Mouse (Mus musculus) right cerebral cortex, postnatal 25 days (tissue): ENCODE results near the gene Mkrn2os.
"Not testable (repeated sequence)": the region's sequence is repeated elsewhere in the genome, so short reads cannot be mapped to it uniquely, and the experiment has no call there.

Experiments
- DNase-seq: peaks from one replicate; pipeline ENCODE4 v3.0.0; 2022

Mkrn2os gene

DNA sequence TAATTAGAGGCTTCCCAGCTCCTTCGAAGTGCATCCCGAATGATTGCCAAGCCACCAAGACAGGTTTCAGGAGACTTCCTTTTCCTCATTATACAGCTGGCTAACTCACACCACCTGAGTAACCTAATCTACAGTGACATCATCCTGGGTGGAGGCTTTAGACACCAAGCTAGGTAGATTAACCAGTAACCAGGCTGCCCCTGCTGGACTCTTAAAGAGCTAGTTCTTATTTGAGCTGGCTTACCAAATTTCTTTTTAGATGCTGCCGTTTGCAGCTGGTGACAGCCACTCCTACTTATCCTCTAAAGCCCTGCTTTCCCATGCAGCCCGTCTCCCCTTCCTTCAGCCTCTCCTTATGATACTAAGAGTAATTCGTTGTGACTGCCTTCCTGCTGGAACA, at the start of gene Mkrn2os:
TSS of gene Mkrn2os (minus strand) at position 119 of the 400 bp plus-strand sequence.
- no peak for DNase-seq

- not testable (repeated sequence) for DNase-seq
These were observed 45.8 kb upstream of the Mkrn2os start for GRCm38 (mm10) chr6:115638188-115638587.

- DNase-seq: no peak
These were observed 41.6 kb upstream of the Mkrn2os start for GRCm38 (mm10) chr6:115634015-115634414.

GRCm38 (mm10) chr6:115631056-115631795, 38.9 kb upstream of the Mkrn2os start:
- no peak for DNase-seq

DNA sequence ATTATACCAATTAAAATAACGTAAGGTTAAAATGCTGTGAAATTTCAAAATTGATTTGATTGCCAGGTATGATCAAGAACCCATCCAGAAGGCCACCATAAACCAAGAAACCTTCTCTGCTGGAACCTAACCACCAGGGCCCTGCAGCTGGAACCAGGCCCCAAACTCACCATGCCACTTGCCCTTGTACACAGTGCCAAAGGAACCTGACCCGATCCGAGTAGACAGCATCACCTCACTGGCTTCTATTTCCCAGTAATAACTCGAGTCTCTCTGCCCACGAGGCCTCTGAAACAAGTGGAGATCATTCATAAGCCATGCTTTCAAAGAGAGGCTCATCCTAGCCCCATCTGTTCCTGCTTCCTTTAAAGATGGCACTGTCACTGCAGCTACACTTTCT, 33.7 kb upstream of the Mkrn2os start:
- DNase-seq: no peak

GRCm38 (mm10) chr6:115620942-115621341, 28.6 kb upstream of the Mkrn2os start:
- DNase-seq: no peak

DNA sequence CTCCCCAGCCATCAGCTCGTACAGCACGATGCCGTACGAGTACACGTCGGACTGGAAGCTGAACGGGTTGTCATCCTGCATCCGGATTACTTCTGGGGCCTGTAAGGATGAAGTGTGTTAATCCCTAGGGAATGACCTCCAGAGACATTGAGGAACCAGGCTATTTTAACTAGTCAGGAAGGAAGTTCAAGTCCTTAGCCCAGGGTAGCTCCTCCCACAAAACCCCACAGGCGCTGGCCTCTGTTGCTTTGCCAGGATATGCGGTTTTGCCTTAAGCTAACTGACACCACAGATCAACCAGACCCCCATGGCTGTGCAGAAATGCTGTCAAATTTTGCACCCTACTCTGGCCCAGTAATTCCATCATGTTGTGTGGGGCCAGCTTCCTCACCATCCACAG, 27.4 kb upstream of the Mkrn2os start:
- DNase-seq: no peak

- no peak for DNase-seq
These were observed 23.6 kb upstream of the Mkrn2os start for GRCm38 (mm10) chr6:115615983-115616382.

- no peak for DNase-seq
These were observed 21.4 kb upstream of the Mkrn2os start for GRCm38 (mm10) chr6:115613793-115614192.

GRCm38 (mm10) chr6:115610301-115610700, 17.9 kb upstream of the Mkrn2os start:
- no peak for DNase-seq

- no peak for DNase-seq
These were observed 16.7 kb upstream of the Mkrn2os start for GRCm38 (mm10) chr6:115609121-115609520.

DNA sequence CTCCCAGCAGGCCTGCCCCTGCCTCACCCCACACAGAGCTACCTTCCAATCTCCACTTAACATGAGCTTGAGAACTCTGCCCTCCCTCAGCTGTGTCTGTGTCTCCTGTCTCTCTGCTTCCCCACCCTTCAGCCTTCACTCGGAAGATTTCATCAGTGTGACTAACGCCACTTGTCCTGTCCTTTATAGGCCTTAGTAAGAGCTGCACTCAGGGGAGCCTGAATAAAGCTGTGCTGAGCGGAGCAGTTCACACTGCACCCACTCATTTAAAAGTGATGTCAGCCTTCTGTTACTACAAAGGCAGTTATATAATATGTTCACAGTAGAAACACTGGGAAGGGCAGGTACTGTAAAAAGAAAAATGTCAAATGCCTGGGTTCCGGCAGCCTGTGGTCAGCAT, 15.1 kb upstream of the Mkrn2os start:
- peak; percentile 29 for DNase-seq

DNA sequence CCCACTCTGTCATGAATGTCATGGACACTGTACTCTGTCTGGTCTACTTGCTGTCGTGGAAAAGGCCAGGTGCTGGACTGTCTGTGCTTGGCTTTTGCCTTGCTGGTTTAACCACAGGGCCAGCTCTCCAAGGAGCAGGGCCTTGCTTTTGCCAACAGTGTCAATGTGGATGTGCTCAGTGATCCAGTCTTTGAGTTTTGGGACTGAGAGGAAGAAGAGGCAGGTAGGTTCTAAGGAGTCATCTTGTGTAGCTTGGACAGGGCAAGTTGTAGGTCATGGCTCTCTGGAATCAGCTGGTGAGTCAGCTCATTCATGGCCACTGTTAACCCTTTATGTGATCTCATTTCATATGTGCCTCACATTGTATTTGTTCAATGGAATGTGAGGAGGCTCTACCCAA, 14.1 kb upstream of the Mkrn2os start:
- DNase-seq: no peak

GRCm38 (mm10) chr6:115601715-115602523, 9.5 kb upstream of the Mkrn2os start, which contains the start of gene Mkrn2:
Mkrn2 (plus strand) TSS chr6:115601902.
- DNase-seq: peak; percentile 78

DNA sequence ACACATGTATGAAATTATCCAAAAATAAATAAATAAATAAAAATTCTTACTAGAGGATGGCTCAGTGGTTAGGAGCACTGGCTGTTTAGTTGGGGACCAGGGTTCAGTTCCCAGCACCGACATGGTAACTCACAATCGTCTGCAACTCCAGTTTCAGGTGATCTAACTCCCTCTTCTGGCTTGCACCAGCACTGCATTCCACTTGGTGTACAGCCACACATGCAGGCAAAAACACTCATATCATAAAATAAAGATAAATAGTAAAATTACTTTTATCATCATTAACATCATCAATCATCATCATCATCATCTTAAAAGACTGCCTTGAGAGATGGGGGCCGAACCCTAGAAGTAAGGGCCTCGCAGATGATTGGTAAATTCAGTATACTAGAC, 8.9 kb upstream of the Mkrn2os start:
- DNase-seq: no peak

DNA sequence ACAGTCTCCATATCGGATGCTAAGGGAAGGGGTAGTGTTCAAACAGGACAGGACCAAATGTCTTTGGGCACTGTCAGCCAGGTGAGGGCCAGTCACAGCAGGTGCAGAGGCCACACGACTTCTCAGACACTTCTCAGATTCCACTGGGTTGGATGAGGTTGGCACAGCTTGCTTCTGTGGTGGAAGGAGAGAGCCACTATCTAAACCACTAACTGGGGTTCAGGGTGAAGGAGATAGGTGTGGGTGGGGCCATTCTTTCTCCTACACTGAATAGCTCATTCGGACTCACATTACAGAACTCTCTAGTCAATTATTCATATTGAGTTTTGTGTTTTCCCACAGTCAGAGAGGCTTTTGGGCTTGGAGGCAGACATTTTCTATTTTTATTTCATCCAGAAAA, 3.3 kb upstream of the Mkrn2os start:
- DNase-seq: no peak

DNA sequence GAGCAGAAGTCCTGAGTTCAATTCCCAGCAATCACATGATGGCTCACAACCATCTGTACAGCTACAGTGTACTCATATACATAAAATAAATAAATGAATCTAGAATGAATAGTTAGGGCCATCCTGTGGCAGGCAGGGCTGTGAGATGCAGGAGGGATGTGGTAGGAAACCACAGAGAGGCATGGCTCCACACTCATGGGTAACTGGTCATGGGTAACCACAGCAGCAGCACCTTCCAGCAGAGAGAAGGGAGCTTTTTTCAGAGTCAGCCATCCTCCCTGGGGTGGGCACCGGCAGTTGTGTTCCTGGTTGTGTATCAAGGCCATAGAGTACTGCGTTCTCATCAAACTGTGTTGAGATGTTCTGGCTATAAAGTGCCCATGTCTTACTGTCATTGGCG, 2.1 kb upstream of the Mkrn2os start:
- no peak for DNase-seq

- no peak for DNase-seq
These were observed 876 bp upstream of the Mkrn2os start for GRCm38 (mm10) chr6:115593252-115593651.

- DNase-seq: no peak
These were observed 550 bp downstream of the Mkrn2os start for GRCm38 (mm10) chr6:115591692-115592359.

DNA sequence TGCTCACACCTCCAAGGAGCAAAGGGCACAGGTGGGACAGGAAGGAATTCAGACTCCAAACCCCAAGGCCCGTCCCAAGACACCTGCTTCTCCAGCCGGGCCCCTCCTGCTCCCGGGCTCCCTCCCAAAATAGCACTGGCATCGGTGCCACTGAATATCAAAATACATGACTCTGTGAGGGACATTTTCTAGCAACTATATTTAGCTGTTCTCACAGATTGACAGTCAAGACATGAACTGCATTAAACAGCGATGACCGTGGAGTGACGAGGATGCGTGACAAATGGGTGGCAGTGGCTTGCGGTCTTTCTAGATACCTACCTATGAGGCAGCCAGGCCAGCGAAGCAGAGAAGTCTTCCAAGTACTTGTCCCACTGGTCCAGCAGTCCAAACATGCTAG, 6.1 kb downstream of the Mkrn2os start:
- no peak for DNase-seq

- no peak for DNase-seq
These were observed 8.2 kb downstream of the Mkrn2os start for GRCm38 (mm10) chr6:115584176-115584575.

DNA sequence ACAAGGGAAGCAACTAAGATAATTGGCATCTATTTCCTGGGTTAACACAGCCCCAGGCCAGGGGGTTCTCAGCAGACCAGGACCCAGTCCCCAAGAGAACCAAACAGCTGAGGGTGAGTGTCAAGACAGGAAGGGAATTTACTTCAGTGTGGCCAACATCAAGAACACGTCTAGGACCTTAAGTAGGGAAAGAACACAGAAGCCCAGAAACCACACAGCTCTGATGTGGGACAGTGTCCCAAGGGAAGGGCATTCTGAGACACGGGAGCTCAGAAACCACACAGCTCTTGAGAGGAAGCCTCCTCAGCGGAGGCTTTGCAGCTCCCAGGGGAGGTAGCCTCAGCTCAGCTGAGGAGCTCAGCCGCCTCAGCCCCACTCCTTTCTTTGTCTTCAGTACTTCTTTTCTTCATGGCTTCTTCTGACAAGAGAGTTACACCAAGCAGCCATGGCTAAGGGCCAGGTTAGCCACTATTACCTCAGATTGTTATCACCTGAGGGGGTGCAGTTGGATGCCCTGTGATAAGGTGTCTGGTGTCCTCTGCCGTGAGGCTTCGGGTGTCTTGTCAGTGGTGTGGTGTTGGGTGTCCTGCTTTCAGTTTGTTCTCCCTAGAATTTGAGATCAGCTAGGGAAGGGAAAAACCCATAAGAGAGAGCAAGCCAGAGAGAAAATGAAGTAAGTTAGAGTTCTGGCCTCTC, 8.8 kb downstream of the Mkrn2os start:
- DNase-seq: no peak
